Mouse (Mus musculus): ENCODE results near the gene P2rx2.

Gene P2rx2

GRCm38 (mm10) chr5:110342648-110343284 is at the start of gene P2rx2:
Gene P2rx2, minus strand, starts transcription at chr5:110343212.
- no peak for DNase-seq (ENCODE audit: low read depth, low spot score)

GRCm38 (mm10) chr5:110392727-110393126 is 49.7 kb upstream of the P2rx2 start:
- DNase-seq (ENCODE audit: low read depth, low spot score): no peak

GRCm38 (mm10) chr5:110390631-110391030 is 47.6 kb upstream of the P2rx2 start:
- DNase-seq (ENCODE audit: low read depth, low spot score): no peak

- DNase-seq (ENCODE audit: low read depth, low spot score): no peak
These were observed 44.3 kb upstream of the P2rx2 start for GRCm38 (mm10) chr5:110387332-110387731.

DNA sequence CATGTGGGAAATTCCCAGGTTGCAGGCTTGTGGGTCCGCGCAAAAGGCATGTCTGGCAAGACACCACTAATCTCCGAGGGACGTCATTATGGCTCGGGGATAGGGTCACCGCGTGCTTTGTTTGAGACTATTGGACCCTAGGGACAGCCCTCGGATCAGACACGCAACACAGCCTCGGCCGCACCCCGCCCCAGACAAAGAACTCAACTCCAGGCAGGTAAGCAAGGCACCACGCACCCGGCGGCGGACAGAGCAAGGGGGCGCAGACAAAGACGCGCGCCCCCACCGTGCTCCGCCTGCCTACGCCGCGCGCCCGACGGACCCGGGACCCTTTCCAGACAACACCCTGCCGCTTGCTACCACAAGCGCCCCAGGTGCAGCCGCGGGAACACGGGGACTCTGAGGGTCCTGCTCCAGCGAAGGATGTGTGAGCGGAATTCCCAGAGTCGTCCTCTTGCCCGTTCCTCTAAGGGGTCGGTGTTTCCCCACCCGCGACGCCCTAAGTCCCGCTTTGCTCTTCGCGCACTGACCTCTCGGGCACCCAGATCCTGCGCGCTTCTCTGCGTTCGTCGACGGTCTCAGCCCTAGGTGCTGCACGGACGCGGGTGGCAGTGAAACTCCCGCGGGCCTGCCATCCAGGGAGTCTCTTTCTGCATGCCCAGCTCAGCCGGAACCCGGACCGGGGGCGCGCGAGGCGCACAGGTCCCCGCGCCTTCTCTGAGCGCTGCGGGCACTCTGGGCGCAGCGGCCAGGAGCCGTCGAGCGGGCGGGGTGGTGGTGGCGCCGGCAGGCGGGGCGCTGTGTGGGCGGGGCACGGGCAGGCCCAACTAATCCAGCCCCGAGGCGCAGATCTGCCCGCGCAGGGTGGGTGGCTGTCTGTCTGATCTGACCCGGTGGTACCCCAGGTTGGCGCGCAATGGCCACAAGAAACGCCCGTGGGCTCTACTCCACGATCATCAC is 43.6 kb upstream of the P2rx2 start:
- DNase-seq (ENCODE audit: low read depth, low spot score): peak; percentile 28

- no peak for DNase-seq (ENCODE audit: low read depth, low spot score)
These were observed 42.3 kb upstream of the P2rx2 start for GRCm38 (mm10) chr5:110385263-110385662.

DNA sequence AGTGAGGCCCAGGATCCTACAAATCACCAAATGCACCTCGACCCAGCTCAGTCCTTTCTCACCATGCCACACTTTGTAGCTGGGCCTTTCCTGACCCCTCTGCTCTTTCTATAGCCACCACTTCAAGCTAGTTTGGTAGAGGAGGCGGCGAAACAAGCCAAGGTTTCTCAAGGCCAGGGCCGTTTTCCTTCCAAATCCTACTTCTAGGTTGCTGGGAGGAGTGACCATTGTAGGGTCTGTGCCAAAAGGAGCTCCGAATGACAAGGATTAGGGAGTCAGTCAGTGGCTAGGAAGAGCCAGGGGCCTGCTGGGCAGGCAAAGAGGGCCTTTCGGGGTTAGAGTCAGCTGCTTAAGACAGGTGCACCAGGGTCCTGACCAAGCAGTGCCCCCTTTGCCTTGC is 41.5 kb upstream of the P2rx2 start:
- DNase-seq (ENCODE audit: low read depth, low spot score): no peak

- no peak for DNase-seq (ENCODE audit: low read depth, low spot score)
These were observed 36.8 kb upstream of the P2rx2 start for GRCm38 (mm10) chr5:110379823-110380222.

DNA sequence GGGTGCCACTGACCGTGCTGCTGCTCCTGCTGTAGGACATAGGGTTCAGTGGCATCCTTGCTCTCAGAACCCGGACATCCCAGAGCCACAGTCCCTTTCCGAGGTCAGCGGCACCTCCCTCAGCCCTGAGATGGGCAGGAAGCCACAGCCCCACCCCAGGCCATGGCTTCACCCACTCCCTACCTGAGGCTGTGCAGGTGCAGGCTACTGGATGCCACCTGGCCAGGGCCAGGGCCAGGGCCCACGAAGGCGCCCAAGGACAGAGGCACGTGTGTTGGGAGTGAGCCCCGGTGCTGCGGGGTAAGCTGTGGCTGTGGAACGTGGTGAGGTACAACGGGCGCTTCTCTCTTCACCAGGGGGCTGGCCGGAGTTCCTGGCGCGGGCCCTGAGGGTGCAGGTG is 36.1 kb upstream of the P2rx2 start:
- no peak for DNase-seq (ENCODE audit: low read depth, low spot score)

- no peak for DNase-seq (ENCODE audit: low read depth, low spot score)
These were observed 35.2 kb upstream of the P2rx2 start for GRCm38 (mm10) chr5:110378181-110378583.

GRCm38 (mm10) chr5:110376802-110377433 is 33.9 kb upstream of the P2rx2 start:
- peak; percentile 28 for DNase-seq (ENCODE audit: low read depth, low spot score)

DNA sequence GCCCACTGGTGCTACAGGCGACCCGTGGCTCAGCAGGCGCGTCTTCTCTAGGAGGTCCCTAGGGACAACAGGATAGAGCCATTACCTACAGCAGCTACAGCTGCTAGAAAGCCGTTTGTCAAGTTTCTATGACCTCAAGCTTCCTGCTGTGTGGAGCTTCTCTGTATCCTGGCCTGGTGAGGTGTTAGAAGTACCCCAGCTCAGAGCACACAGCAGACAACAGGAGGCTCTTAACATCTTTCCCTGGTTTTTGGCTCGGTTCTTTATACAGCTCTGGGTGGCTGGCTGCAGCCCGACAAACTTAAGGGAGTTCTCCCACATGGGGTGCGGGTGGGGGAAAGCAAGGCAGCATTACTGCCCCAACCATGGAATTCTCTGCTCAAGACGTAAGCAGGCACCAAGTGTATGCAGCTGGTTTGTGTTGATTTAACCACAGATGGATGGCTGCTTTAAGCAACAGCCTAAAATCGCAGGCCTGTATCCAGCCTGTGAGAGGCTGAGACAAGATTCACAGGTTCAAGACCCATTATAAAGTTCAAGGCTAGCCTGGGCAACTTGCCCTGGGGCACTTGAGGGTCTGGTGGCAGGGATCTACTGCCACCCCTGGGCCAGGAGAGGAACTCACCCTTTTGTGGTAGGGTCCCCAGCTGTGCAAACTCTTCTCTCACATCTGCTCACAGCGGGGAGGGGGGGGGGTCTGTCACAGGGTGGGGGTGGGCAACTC is 21.0 kb upstream of the P2rx2 start:
- no peak for DNase-seq (ENCODE audit: low read depth, low spot score)

DNA sequence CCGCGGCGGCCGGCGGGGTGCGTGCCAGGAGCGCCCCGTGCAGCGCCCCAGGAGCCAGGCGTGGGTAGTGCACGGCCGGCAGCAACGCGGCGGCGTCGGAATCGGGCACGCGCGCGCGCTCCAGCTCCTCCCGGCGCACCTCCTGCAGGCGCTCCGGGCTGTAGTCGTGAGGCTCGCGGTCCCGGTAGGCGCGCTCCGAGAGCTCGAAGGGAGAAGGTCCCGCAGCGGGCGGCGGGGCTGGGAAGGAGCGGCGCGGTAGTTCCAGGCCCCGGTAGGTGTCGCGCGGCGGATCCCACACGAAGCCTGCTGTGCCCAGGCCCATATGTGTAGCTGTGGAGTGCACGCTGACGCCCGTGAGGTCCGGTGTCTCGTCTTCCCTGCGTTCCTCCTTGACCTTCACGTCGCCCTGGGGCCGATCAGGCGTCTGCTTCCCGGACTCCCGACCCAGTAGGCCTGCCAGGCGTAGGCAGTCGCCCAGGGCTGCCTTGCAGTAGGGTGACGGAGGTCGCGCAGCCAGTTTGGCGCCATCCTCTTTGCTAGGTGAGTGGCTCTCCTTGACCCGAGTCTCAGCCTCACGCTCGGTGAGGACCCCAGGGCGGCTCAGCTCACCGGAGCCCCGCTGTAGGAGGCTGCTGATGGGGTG is 20.3 kb upstream of the P2rx2 start:
- peak; percentile 33 for DNase-seq (ENCODE audit: low read depth, low spot score)

DNA sequence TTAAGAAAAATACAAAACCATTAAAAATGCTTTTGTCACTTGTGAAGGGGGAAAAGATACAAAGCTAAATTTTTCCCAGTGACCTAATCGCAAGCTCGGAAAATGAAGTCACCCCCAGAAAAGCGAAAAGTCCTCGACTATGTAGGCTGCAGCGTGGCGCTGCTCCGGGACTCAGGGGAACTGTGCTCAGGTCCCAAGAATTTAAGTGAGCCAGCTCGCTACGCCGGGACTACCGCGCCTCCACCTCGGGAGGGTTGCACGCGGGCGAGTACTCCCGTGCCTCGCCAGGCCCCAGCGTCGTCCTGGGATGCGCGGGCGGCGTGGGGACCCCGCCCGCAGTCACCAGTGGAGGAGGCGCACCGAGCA is 19.8 kb upstream of the P2rx2 start:
- DNase-seq (ENCODE audit: low read depth, low spot score): no peak

- DNase-seq (ENCODE audit: low read depth, low spot score): no peak
These were observed 18.5 kb upstream of the P2rx2 start for GRCm38 (mm10) chr5:110361465-110361864.

DNA sequence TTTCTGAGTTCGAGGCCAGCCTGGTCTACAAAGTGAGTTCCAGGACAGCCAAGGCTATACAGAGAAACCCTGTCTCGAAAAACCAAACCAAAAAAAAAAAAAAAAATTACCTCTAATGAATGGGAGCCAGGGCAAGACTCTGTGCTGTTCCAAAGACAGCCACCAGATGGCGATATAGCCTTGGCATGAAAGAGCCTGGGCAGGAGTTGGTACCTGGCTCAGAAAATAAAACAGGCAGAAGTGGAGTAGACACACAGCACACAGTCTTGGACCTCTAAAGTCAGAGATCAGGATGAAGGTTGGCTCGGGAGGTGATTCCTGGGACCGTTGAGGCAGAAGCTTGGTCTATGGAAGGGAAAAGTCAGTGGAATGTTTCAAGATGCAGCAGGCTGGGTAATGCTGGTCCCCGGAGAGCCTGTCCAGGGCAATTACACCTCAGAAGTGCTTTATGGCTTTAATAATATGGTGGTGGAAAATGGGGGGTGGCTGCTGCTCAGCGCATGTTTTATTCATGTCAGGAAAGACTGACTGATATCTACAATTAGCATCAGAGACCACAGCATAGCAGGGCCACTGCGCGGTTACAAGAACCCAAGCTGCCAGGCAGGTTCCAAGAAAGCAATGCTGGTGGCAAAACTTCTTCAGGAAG is 14.6 kb upstream of the P2rx2 start:
- DNase-seq (ENCODE audit: low read depth, low spot score): peak; percentile 58

DNA sequence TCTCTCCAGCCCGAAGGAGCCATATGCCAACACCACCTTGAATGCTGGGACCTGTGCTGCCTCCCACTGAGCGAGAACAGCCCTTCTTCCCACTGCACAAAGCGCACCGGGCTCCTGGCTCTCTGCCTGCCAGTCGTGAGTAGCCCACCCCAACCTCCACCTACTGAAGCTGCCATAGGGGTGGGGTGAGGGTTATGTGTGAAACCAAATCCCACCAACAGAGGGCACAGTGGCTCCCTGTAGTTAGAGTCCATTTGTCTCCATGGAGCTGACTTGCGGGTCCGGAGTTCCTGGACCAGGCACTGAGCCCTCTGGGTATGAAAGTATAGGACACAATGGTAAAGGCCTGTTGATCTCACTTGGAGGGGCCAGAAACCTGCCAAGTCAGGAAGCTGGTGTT is 11.7 kb upstream of the P2rx2 start:
- no peak for DNase-seq (ENCODE audit: low read depth, low spot score)

DNA sequence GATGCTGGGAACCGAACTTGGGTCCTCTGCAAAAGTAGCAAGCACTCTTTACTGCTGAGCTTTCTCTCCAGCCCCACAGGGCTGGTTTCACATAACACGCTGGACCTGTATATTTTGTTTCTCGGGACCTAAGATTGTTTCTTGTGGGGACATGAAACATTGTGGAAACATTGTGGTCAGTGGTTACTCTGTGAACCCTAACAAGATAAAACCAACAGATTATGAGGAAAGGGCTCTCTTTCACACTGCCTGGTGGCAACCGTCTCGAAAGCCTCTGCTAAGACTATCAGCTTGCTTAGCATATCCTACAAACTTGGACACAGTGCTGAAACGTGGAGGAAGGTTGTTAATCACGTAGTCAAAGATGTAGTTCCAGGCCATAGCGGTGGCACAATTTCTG is 4.0 kb upstream of the P2rx2 start:
- no peak for DNase-seq (ENCODE audit: low read depth, low spot score)

GRCm38 (mm10) chr5:110345553-110345952 is 2.5 kb upstream of the P2rx2 start:
- no peak for DNase-seq (ENCODE audit: low read depth, low spot score)

GRCm38 (mm10) chr5:110344524-110344923 is 1.5 kb upstream of the P2rx2 start, which contains the start of gene Lrcol1:
Gene Lrcol1, plus strand, starts transcription at chr5:110344730.
- DNase-seq (ENCODE audit: low read depth, low spot score): no peak

DNA sequence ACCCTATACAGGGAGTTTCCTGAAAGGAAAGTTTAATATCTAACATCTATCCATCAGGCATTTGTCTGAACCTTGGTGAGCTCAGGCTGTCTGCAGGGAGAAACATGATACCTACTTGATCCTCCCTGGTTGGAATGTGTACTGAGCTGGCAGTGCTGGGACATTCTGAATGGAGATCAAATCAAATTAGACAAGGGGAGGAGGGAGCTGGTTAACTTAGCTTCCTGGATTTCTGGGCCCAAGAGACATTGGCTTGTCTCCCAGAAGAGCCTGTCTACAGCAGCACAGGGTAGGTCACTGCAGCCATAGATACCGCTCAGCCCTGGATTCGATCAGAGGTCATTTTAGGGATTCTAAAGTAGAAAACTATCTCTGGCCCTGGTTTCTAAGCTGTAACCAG is 4.2 kb downstream of the P2rx2 start:
- no peak for DNase-seq (ENCODE audit: low read depth, low spot score)

Data from retina, adult 2 months (tissue).